Mouse (Mus musculus) C2C12 (cell line): ENCODE measurements around the gene Smco2.

Experiments
- CEBPB ChIP-seq: IDR thresholded peaks from one replicate; pipeline ENCODE4 v1.6.1; 2011; ENCODE audit warnings: low read depth, mild to moderate bottlenecking, control low read depth, moderate library complexity
- CTCF ChIP-seq: IDR thresholded peaks from one replicate; pipeline ENCODE4 v1.5.1; 2011; ENCODE audit not compliant: control insufficient read depth, insufficient read depth, insufficient read length
- MAX ChIP-seq: IDR thresholded peaks from one replicate; pipeline ENCODE4 v1.6.1; 2011; ENCODE audit warnings: mild to moderate bottlenecking, control low read depth
- MYOD1 ChIP-seq: IDR thresholded peaks from one replicate; pipeline ENCODE4 v1.6.1; 2011; ENCODE audit warnings: low read depth; ENCODE audit not compliant: control insufficient read depth, insufficient read length
- MYOG ChIP-seq: IDR thresholded peaks from one replicate; pipeline ENCODE4 v1.6.1; 2011; ENCODE audit not compliant: control insufficient read depth, insufficient read length; ENCODE audit errors: extremely low read depth
- USF1 ChIP-seq: IDR thresholded peaks from one replicate; pipeline ENCODE4 v1.6.1; 2011; ENCODE audit warnings: low read depth, mild to moderate bottlenecking, control low read depth, moderate library complexity

- TF ChIP-seq CTCF (no peak), CEBPB (no peak), MYOG (no peak), MYOD1 (no peak), MAX (no peak), USF1 (no peak)
These were observed 15.6 kb upstream of the Smco2 start for GRCm38 (mm10) chr6:146834342-146834741.
